Mouse (Mus musculus): ENCODE data around the gene 1700018G05Rik.
"Not testable (repeated sequence)": the region's sequence is repeated elsewhere in the genome, so short reads cannot be mapped to it uniquely, and the experiment has no call there.

DNA sequence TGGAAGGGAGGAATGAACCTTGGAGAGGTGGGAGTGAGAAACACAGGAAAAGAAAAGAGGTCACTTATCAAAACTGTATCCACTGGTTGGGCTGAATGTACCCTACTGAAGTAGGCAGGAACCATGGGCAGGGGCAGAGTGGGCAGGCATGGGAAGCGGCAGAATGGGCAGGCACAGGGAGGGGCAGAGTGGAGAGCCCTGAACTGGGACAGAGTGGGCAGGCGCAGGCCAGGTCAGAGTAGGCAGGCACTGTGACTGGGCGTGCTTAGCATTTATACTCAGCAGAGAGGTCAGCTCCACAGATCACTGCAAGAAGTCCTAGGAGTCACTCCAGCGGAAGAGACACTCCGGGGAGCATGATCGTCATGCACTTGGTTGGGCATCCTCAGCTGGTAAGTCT lies at the start of gene 1700018G05Rik:
- TF ChIP-seq CTCF, POLR2A (IDR thresholded peaks at IDR 0.05; ENCODE audit: insufficient read depth, low read depth, low read length): not testable (repeated sequence)

Data from olfactory bulb, adult 2 months (tissue).